Comparison of ENCODE assay signal across 22 mouse cellular contexts in the genomic region with DNA sequence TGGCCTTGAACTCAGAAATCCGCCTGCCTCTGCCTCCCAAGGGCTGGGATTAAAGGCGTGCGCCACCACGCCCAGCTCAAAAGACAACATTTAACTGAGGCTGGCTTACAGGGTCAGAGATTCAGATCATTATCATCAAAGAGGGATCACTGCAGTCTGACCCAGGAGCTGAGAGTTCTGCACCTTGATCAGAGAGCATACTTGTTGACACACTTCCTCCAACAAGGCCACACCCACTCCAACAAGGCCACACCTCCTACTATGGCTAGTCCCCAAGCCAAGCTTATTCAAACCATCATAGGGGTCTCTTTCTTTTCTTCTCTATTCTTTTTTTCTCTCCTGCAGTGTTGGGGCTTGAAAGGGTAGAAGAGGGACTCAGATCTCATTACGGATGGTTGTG. TPM values are rescaled to one million over a fixed set of nuclear protein-coding genes. Genes with fewer than 3 reads are reported as not detected.
A peak's percentile ranks its signal among the peaks of the same experiment; 100 is the strongest.
DNase-seq lines count a peak whose midpoint lies in the region; ATAC-seq and TF ChIP-seq lines count a peak whose summit lies in the region.
"Had no signal": no experiment of that assay in that cellular context is flagged by ENCODE, and none has a peak within 500 bp of the region (broad histone marks: within the 10 kb centered on the region; RNA-seq: fewer than 3 reads in every experiment).

No protein-coding gene starts in this region.

- H3K4me2 ChIP-seq in hindbrain, embryonic 12.5 days (replicated peaks): no peak overlapping the region
- H3K4me2 ChIP-seq: forebrain, embryonic 13.5 days; hindbrain, embryonic 14.5 days; limb, embryonic 12.5 days; liver, embryonic 13.5 days; midbrain, embryonic 13.5 days; neural tube, embryonic 12.5 days had no signal

- H3K9me3 ChIP-seq in MEL (replicated peaks; ENCODE audit: insufficient read depth, low read length): no peaks in the 10 kb centered on the region
- H3K9me3 ChIP-seq in hindbrain, embryonic 12.5 days (replicated peaks): no peaks in the 10 kb centered on the region
- H3K9me3 ChIP-seq: forebrain, embryonic 13.5 days; limb, embryonic 12.5 days; liver, embryonic 13.5 days; megakaryocyte, embryonic 14.5 days; midbrain, embryonic 13.5 days; neural tube, embryonic 12.5 days had no signal

- TF ChIP-seq RAD21 in MEL (IDR thresholded peaks at IDR 0.05; ENCODE audit: low read depth, low read length): no peak

- H3K9ac ChIP-seq in MEL (ENCODE audit: control insufficient read depth, low read depth, low read length, poor library complexity, severe bottlenecking): no peak overlapping the region
- H3K9ac ChIP-seq in hindbrain, embryonic 12.5 days: no peak overlapping the region
- H3K9ac ChIP-seq: forebrain, embryonic 13.5 days; hindbrain, embryonic 14.5 days; limb, embryonic 12.5 days; liver, embryonic 13.5 days; midbrain, embryonic 13.5 days; neural tube, embryonic 12.5 days had no signal

- peaks cover 5 to 11% of the 10 kb centered on the region in 2 experiments for H3K27me3 ChIP-seq in MEL (ENCODE audit: control insufficient read depth in 1 of 2, insufficient read depth in 2 of 2, low read length in 2 of 2)
- peaks cover 39% of the 10 kb centered on the region for H3K27me3 ChIP-seq in hindbrain, embryonic 12.5 days

- H3K36me3 ChIP-seq in MEL (ENCODE audit: control insufficient read depth in 1 of 2, insufficient read depth in 2 of 2, low read length in 2 of 2): peaks cover 0 to 4% of the 10 kb centered on the region in 2 experiments; a peak in 2 of 4 replicates
- H3K36me3 ChIP-seq in hindbrain, embryonic 12.5 days: no peaks in the 10 kb centered on the region
- H3K36me3 ChIP-seq: limb, embryonic 12.5 days; liver, embryonic 13.5 days; midbrain, embryonic 13.5 days; neural tube, embryonic 12.5 days had no signal

- no peak for ATAC-seq in hindbrain, embryonic 12.5 days (ENCODE audit: low FRiP score)
- ATAC-seq: forebrain, embryonic 13.5 days; midbrain, embryonic 13.5 days had no signal

- H3K27ac ChIP-seq in MEL (ENCODE audit: control insufficient read depth, low read depth, low read length): no peak overlapping the region
- no peak overlapping the region for H3K27ac ChIP-seq in hindbrain, embryonic 12.5 days
- H3K27ac ChIP-seq: forebrain, embryonic 13.5 days; hindbrain, embryonic 14.5 days; limb, embryonic 12.5 days; liver, embryonic 13.5 days; midbrain, embryonic 13.5 days; neural tube, embryonic 12.5 days had no signal

- WGBS in hindbrain, embryonic 12.5 days: 97% methylated on average over 5 of the region's 5 CpGs

- DNase-seq in spleen, adult 18-20 months: peak; percentile 22 to 46
- no peak for DNase-seq in spleen, adult 12 weeks (ENCODE audit: low spot score)
- peak; percentile 30 for DNase-seq in MEL (ENCODE audit: low read depth, low spot score)
- peak; percentile 20 to 26 for DNase-seq in natural killer cell, adult 2 months (ENCODE audit: low spot score in 2 of 2)
- peak; percentile 35 for DNase-seq in thymus, postnatal 4 days
- no peak for DNase-seq in left cerebral cortex, postnatal 25 days (ENCODE audit: low spot score in 2 of 2)
- DNase-seq in heart, postnatal 10 days: no peak
- DNase-seq: adrenal gland, postnatal 10 days; cerebellum, adult 8-10 months; heart, postnatal 36 days; kidney, adult 2 months; kidney, postnatal 10 days; liver, embryonic 13.5 days; lung, adult 2 months; right cerebral cortex, postnatal 4 days had no signal

- H3K4me1 ChIP-seq in MEL (ENCODE audit: control insufficient read depth in 1 of 2, insufficient read depth in 2 of 2, low read length in 2 of 2): peaks cover 6 to 15% of the 10 kb centered on the region in 2 experiments
- H3K4me1 ChIP-seq in hindbrain, embryonic 12.5 days: peaks cover 14% of the 10 kb centered on the region

- no peaks in the 10 kb centered on the region; the same call in 1 of the 2 replicates for H3K79me2 ChIP-seq in MEL (ENCODE audit: control insufficient read depth, insufficient read depth, low read length, poor library complexity)

- H3K4me3 ChIP-seq in MEL (ENCODE audit: control insufficient read depth in 1 of 2, insufficient read depth in 1 of 2, low read depth in 2 of 2, low read length in 2 of 2): no peak overlapping the region
- H3K4me3 ChIP-seq in hindbrain, embryonic 12.5 days: no peak overlapping the region
- H3K4me3 ChIP-seq: forebrain, embryonic 13.5 days; limb, embryonic 12.5 days; liver, embryonic 13.5 days; megakaryocyte, embryonic 14.5 days; midbrain, embryonic 13.5 days; neural tube, embryonic 12.5 days had no signal

- TF ChIP-seq POLR2A in MEL (IDR thresholded peaks at IDR 0.05; ENCODE audit: control insufficient read depth in 1 of 2, insufficient read depth in 1 of 2, low read depth in 1 of 2, low read length in 2 of 2, poor library complexity in 1 of 2): no peak

- TF ChIP-seq EP300 in MEL (IDR thresholded peaks at IDR 0.05; ENCODE audit: low read depth in 1 of 2, low read length in 2 of 2): no peak

- TF ChIP-seq CTCF in MEL (IDR thresholded peaks at IDR 0.05 in 2 of 3, conservative IDR thresholded peaks at IDR 0.05 in 1 of 3; ENCODE audit: control insufficient read depth in 1 of 3, insufficient read depth in 1 of 3, low read depth in 2 of 3, low read length in 3 of 3, poor library complexity in 1 of 3, severe bottlenecking in 1 of 3): no peak

- intact Hi-C loops in left cerebral cortex, postnatal 25 days (cut with DNase I): no loop called here
- intact Hi-C loops in heart, postnatal 10 days (cut with DNase I): no loop called here

TF ChIP-seq in MEL, 35 proteins besides CTCF, POLR2A, EP300 and RAD21:
- no peak for TF ChIP-seq KAT2A (conservative IDR thresholded peaks at IDR 0.05; ENCODE audit: low read depth, low read length)
- no peak for TF ChIP-seq GATA1 (IDR thresholded peaks at IDR 0.05; ENCODE audit: low read depth, low read length)
- TF ChIP-seq MAZ (IDR thresholded peaks at IDR 0.05; ENCODE audit: low read depth, low read length): no peak
- TF ChIP-seq MYB (IDR thresholded peaks at IDR 0.05; ENCODE audit: low read depth, low read length): no peak
- no peak for TF ChIP-seq NELFE (IDR thresholded peaks at IDR 0.05; ENCODE audit: low read depth, low read length)
- TF ChIP-seq SIN3A (IDR thresholded peaks at IDR 0.05; ENCODE audit: low read length): no peak
- TF ChIP-seq ZMIZ1 (IDR thresholded peaks at IDR 0.05; ENCODE audit: low read depth, low read length): no peak
- no peak for TF ChIP-seq GABPA (IDR thresholded peaks at IDR 0.05; ENCODE audit: low read depth, low read length)
- TF ChIP-seq NRF1 (IDR thresholded peaks at IDR 0.05; ENCODE audit: insufficient read depth, low read depth, low read length, poor library complexity, severe bottlenecking): no peak
- no peak for TF ChIP-seq MAX (IDR thresholded peaks at IDR 0.05; ENCODE audit: low read length)
- no peak for TF ChIP-seq TAL1 (IDR thresholded peaks at IDR 0.05; ENCODE audit: low read length)
- TF ChIP-seq ETS1 (IDR thresholded peaks at IDR 0.05; ENCODE audit: low read depth, low read length): no peak
- no peak for TF ChIP-seq RCOR1 (IDR thresholded peaks at IDR 0.05; ENCODE audit: low read depth, low read length)
- no peak for TF ChIP-seq TBP (IDR thresholded peaks at IDR 0.05; ENCODE audit: low read depth, low read length)
- TF ChIP-seq POLR2AphosphoS5 (IDR thresholded peaks at IDR 0.05; ENCODE audit: borderline replicate concordance, low read depth, low read length): no peak
- no peak for TF ChIP-seq MYC (IDR thresholded peaks at IDR 0.05; ENCODE audit: low read depth, low read length)
- no peak for TF ChIP-seq ZNF384 (IDR thresholded peaks at IDR 0.05; ENCODE audit: low read depth, low read length)
- TF ChIP-seq ZC3H11A (IDR thresholded peaks at IDR 0.05; ENCODE audit: low read depth, low read length): no peak

RNA-seq across cellular contexts. Expression of a gene that starts 6.6 kb away (rescaled TPM):
- 6.6 and 11.6 TPM in 2 replicates for total RNA-seq in MEL (2012; rRNA removed)
- polyA plus RNA-seq in MEL (2012; ENCODE audit: insufficient read depth in 1 of 2, insufficient read length in 2 of 2, low read depth in 1 of 2, low replicate concordance in 2 of 2, missing spikeins in 1 of 2): 10 to 100 TPM in 1 of 2 experiments, not detected in 1; 10.7 TPM
- 1.5 and 2.3 TPM in 2 replicates for polyA plus RNA-seq in hindbrain, embryonic 12.5 days (2016; fragmentation: Nextera tagmentation; extraction: Ambion mirVana)
- total RNA-seq in left cerebral cortex, postnatal 25 days (2021): 1 to 10 TPM; 2.2 to 2.6 TPM
- total RNA-seq in heart, postnatal 10 days (2021): 10 to 100 TPM; 14.0 to 19.6 TPM

RNA-seq across cellular contexts. Expression of a gene that starts 30.9 kb away (rescaled TPM):
- not detected in 2 replicates for total RNA-seq in MEL (2012; rRNA removed)
- under 1 TPM in 1 of 2 experiments, not detected in 1; 0.04 TPM for polyA plus RNA-seq in MEL (2012; ENCODE audit: insufficient read depth in 1 of 2, insufficient read length in 2 of 2, low read depth in 1 of 2, low replicate concordance in 2 of 2, missing spikeins in 1 of 2)
- 5.3 and 6.0 TPM in 2 replicates for polyA plus RNA-seq in hindbrain, embryonic 12.5 days (2016; fragmentation: Nextera tagmentation; extraction: Ambion mirVana)
- total RNA-seq in left cerebral cortex, postnatal 25 days (2021): 1 to 10 TPM; 4.5 TPM
- 1 to 10 TPM; 3.7 to 5.0 TPM for total RNA-seq in heart, postnatal 10 days (2021)

RNA-seq across cellular contexts. Expression of a gene that starts 31.0 kb away (rescaled TPM):
- total RNA-seq in MEL (2012; rRNA removed): 0.12 TPM in 1 of 2 replicates, not detected in the other
- under 1 TPM in 1 of 2 experiments, not detected in 1; 0.25 TPM for polyA plus RNA-seq in MEL (2012; ENCODE audit: insufficient read depth in 1 of 2, insufficient read length in 2 of 2, low read depth in 1 of 2, low replicate concordance in 2 of 2, missing spikeins in 1 of 2)
- 4.4 and 4.6 TPM in 2 replicates for polyA plus RNA-seq in hindbrain, embryonic 12.5 days (2016; fragmentation: Nextera tagmentation; extraction: Ambion mirVana)
- total RNA-seq in left cerebral cortex, postnatal 25 days (2021): 1 to 10 TPM; 3.9 to 4.4 TPM
- total RNA-seq in heart, postnatal 10 days (2021): 1 to 10 TPM; 7.9 TPM

Comparison
In these comparisons a context has a peak if more than half of its experiments do, and no peak if none do; other contexts are left out.
1. DNase-seq: peak in spleen, adult 18-20 months (2 of 2), MEL (single experiment), natural killer cell, adult 2 months (2 of 2) and thymus, postnatal 4 days (single experiment); none in spleen, adult 12 weeks (single experiment), left cerebral cortex, postnatal 25 days (0 of 2) and heart, postnatal 10 days (0 of 2).